Mouse (Mus musculus) cerebellum, adult 9-10 months (tissue): ENCODE measurements around the gene Tapbpl.

ENCODE experiments used
- DNase-seq: peaks from one replicate; pipeline ENCODE4 v3.0.0; 2022

Tapbpl gene

GRCm38 (mm10) chr6:125195541-125196075 is 36.1 kb downstream of the Tapbpl start:
- no peak for DNase-seq

GRCm38 (mm10) chr6:125193390-125193789 is 38.3 kb downstream of the Tapbpl start:
- no peak for DNase-seq

- DNase-seq: no peak
Measured at GRCm38 (mm10) chr6:125192841-125193240, 38.8 kb downstream of the Tapbpl start.

- peak; percentile 95 for DNase-seq
Measured at GRCm38 (mm10) chr6:125192016-125192714, 39.5 kb downstream of the Tapbpl start.

GRCm38 (mm10) chr6:125191332-125192015 is 40.2 kb downstream of the Tapbpl start, which contains the start of the genes Ncapd2 and Mrpl51:
TSS of gene Ncapd2 (minus strand) at chr6:125191701.
TSS of gene Mrpl51 (plus strand) at chr6:125191801.
- peak; percentile 97 for DNase-seq

- peak; percentile 34 for DNase-seq
Measured at GRCm38 (mm10) chr6:125190816-125191215, 40.8 kb downstream of the Tapbpl start.

DNA sequence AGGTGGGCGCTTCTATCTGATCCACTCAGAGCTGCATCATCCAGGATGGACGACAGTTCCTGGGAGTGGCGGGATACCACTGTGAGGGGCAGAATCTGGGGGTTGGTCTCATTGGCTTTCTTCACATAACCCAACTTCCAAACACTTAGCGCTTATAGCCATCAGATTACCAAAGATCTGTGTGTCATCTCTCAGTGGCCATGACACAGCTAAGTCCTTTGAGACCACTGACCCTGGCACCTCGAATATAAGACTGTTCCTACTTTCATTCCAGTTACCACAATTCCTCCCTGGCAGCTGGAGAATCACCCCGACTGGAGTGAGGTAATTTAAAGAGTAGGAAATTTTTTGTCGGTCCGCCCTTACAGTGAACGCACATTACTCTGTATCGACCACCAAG is 45.5 kb downstream of the Tapbpl start:
- no peak for DNase-seq

GRCm38 (mm10) chr6:125182133-125182532 is 49.5 kb downstream of the Tapbpl start:
- no peak for DNase-seq

- DNase-seq: no peak
Measured at GRCm38 (mm10) chr6:125179601-125180000, 52.1 kb downstream of the Tapbpl start.

DNA sequence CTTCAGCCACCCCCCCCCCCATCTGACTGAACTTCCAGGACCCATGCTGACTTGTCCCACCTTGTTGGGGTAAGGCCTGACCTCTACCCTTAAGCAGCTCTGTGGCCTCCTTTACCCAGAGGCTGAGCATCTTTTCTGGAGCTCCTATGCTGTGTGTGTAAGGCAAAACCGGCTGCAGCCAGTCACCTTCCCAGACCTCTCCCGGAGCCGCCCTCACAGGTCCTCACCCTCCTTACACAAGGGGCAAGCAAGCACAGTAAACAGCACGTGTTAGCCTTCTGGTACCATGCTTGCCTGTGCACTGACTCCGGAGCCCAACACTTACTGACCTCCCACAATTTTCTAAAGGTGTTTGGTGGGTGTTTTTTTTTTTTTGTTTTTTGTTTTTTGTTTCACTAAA is 56.2 kb downstream of the Tapbpl start:
- DNase-seq: no peak
